Mouse (Mus musculus): ENCODE results near the gene Bhlhe40. TPM values are rescaled to one million over a fixed set of nuclear protein-coding genes. Genes with fewer than 3 reads are reported as not detected.

Bhlhe40 gene
- total RNA-seq, 2 experiments from 2014 or later = 116 to 118 TPM

- DNase-seq = no peak
Measured at GRCm38 (mm10) chr6:108713175-108713974, 52.9 kb downstream of the Bhlhe40 start.

Other genes starting within 250 kb of the Bhlhe40 start
- 100 to 1,000 TPM; 115 to 126 TPM for gene Arl8b, start 122.5 kb downstream of the Bhlhe40 start, total RNA-seq (2021)
- 10 to 100 TPM; 43.8 to 68.9 TPM for gene Edem1, start 168.0 kb downstream of the Bhlhe40 start, total RNA-seq (2021)

Measured in adrenal gland, postnatal 36 days (tissue).